Mouse (Mus musculus) bone marrow, adult 2 months (tissue): ENCODE results near the gene Pnpla8.

Experiments used
- CTCF ChIP-seq: fragments of 200-500 bp; IDR thresholded peaks from 2 replicates; pipeline ENCODE4 v1.5.1; 2011; ENCODE audit warnings: low read length, control low read depth; ENCODE audit not compliant: control insufficient read depth, insufficient read depth
- POLR2A ChIP-seq: fragments of 200-500 bp; IDR thresholded peaks from 2 replicates; pipeline ENCODE4 v1.6.1; 2011; ENCODE audit warnings: low read depth, mild to moderate bottlenecking, control low read depth, low read length, borderline replicate concordance; ENCODE audit not compliant: control insufficient read depth

DNA sequence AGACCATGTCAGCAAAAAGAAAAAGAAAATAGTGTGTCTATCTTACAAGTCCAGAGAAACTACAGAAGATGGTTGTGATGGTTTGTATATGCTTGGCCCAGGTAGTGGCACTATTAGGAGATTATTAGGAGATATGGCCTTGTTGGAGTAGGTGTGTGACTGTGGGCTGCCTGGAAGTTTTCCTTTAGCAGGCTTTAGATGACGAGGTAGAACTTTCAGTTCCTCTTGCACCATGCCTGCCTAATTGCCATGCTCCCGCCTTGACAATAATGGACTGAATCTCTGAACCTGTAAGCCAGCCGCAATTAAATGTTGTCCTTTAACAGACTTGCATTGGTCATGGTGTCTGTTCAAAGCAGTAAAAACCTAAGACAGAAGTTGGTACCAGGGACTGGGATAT lies 9.6 kb upstream of the Pnpla8 start:
- TF ChIP-seq CTCF (no peak), POLR2A (no peak)
